Mouse (Mus musculus) T-helper 1 cell (primary cell): ENCODE data around the gene Kcne4.

Experiments used
- in situ Hi-C: fragments of 300-600 bp; cut with MboI, MseI; formaldehyde crosslinking; loops from one replicate; pipeline ENCODE4 v1.15.1; 2025; ENCODE audit warnings: high pct_unique_total_duplicates

Gene Kcne4

DNA sequence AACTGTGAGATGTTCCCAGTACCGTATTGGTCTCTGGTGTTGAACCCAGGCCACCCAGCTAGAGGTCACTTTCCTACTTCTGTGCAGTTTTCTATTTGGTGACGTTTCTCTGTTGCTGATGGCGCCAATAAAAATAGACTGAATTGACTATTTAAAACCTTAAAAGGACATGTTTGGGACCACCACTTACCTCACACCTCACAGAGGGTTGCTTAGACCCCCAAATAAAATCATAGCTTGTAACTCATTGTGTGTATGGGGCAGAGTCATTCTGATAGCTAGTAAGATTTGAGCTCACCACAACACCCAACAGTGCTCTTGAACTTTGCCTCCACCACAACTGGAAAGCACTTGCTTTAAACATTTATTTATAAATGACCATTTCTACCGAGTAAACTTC lies 43.0 kb downstream of the Kcne4 start:
- in situ Hi-C loops = no loop called here

DNA sequence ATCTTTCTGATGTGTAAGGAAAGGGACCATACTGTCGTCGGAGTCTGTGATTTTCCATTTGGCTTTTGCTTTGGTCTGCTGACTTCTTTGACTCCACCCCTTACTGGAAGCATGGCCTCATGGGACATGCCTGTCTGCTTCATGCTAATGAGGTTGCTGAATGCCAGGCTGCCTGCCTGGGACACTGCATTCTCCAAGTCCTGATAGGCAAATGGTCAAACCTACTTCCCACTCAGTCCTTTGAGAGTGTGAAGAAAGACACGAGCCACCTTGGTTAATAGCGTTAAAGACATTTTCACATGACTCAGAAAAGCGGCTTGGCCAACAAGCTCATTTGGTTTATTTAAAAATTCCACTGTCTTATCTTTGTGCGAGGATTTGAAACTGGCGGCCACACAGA lies 43.5 kb downstream of the Kcne4 start:
- in situ Hi-C loops = no loop called here

GRCm38 (mm10) chr1:78862281-78862680 lies 45.7 kb downstream of the Kcne4 start:
- in situ Hi-C loops = no loop called here

DNA sequence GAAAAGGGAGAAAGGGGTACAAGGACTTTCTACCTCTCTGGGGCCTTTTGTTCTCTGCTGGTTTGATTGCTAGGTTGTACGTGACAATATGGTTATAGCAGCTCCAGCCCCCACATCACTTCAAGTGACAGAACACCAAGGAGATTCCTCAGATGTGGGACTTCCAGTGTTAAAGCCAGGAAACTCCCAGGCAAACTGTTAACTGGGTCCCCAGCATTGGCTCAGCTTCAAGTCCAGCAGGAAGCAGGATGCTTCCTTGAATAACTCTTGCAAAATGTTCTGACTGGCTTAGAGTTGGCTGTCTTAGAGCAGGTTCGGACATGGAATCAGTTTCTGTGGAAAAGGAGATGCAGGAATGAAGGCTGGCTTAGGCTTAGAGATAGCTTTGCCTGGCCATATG lies 47.3 kb downstream of the Kcne4 start:
- in situ Hi-C loops = no loop called here

DNA sequence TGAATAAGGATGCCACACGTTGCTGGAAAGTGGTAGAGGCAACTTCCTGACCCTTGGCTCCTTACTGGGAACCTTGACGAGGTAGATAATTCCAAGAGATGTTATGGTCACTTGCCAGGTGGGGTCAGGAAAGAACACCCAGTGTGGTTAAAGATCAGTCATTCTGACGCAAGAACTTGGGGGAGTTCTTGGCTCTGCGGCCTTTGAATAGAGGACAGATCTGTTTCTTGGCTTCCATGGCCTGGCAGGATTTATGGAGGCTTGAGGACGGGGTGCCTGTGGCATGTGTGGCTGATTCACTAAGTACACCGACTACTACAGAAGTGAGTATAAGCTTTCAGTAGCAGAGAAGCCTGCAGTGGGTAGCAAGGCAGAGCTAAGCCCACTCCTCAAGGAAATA lies 47.8 kb downstream of the Kcne4 start:
- in situ Hi-C loops = no loop called here

DNA sequence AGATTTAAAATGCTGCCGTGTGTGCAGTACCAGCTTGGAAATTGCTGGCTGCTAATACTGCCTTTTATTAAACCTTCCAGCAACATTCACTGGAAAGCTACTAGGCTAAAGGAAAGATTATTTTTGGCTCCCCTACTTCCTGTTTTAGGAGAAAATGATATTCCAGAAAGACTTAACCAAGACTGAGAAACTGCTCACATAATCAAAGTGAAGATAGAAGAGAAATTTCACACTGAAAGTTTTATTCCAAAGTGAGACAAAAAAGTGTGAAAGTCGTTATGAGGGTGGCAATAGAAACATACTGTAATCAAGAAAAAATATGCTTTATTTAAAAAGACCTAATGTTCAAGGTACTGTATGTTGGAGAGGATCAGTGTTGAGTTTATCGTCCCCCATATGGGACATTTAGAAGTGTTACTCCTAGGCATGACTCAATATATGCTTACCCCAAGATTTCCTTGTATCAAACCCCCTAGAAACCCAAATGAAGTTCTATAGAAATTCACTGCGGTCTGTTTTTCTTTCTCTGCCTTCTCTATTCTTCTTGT lies 48.3 kb downstream of the Kcne4 start:
- in situ Hi-C loops = no loop called here

- in situ Hi-C loops = no loop called here
These were observed 49.4 kb downstream of the Kcne4 start for GRCm38 (mm10) chr1:78865991-78866390.

DNA sequence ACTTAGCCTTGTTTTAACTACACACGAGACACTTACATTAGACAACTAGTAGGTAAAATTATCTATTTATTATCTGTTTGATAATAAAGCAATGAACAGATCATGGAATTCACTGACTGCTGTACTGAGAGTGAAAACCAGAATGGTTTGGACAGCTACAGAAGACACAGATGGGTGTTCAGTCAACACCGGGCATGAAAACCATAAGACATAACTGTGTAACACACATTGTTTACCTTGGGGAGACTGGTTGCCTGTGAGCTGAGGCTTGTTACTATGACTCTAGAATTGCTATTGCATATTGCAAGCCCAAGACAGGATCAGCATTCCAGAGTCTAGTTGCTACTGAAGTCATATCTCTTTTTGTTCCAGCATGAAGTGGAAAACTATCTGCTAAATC lies 49.9 kb downstream of the Kcne4 start:
- in situ Hi-C loops = no loop called here
